Comparison of ENCODE assay signal across 8 mouse cellular contexts in the genomic region with DNA sequence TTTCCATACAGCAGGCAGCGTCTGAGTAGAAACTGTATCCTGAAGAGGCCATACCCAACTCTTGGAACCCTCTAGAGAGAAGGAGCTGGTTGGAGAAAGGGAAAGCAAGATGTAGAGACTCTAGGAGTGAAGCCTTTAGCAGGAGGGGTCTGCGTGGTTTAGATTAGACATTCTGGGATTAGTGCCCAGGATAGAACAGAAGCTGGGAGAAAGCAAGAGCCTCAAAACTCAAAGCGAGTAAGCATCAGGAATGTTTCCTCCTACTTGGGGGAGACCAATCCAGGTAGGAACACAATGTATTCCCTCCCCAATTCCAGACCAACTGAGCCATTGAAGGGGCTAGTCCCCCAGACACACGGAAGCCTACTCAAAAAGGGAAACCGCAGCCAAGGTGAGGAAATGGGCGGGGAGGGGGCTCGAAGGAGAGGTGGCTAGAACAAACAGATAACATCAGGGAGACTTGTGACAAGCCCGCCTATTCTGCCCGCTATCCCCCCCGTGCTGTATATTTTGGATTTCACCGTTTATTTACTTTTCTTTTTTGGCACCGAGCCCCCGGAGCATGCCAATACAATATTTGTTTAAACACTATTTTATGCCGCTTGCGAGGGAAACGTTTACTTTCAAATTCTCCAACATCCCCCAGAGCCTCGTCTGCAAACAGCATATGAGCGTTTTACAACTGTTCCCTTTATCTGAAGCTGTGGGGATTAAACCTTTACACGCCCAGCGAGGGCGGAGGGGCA. TPM values are rescaled to one million over a fixed set of nuclear protein-coding genes. Genes with fewer than 3 reads are reported as not detected.
DNase-seq lines count a peak whose midpoint lies in the region; ATAC-seq lines count a peak whose summit lies in the region.

No protein-coding gene starts in this region.

- H3K4me3 ChIP-seq in liver, embryonic 16.5 days (ENCODE audit: low read depth, low read length), result no peak overlapping the region

- no peak overlapping the region for H3K27ac ChIP-seq in liver, embryonic 16.5 days (ENCODE audit: low read length)

- 0 out of 2 replicates have a peak overlapping the region, but pooled peaks have one; percentile 11 for H3K4me2 ChIP-seq in liver, embryonic 16.5 days (ENCODE audit: low read depth, low read length)

- H3K9me3 ChIP-seq in liver, embryonic 16.5 days (replicated peaks; ENCODE audit: control insufficient read depth, low read length), result no peaks in the 10 kb centered on the region

- no peaks in the 10 kb centered on the region for H3K4me1 ChIP-seq in liver, embryonic 16.5 days (ENCODE audit: control insufficient read depth, low read depth, low read length)

- peak; percentile 26 for DNase-seq in embryo, embryonic 10.5 days (ENCODE audit: low spot score)
- DNase-seq in embryo, embryonic 10 days (ENCODE audit: low spot score), result no peak
- peak; percentile 40 for DNase-seq in urinary bladder, postnatal 14 days (ENCODE audit: low spot score)
- no peak for DNase-seq in urinary bladder, postnatal 10 days (ENCODE audit: low spot score)
- no peak for DNase-seq in cerebellum, postnatal 4 days (ENCODE audit: low spot score in 2 of 2)
- no peak for DNase-seq in right cerebral cortex, postnatal 10 days (ENCODE audit: low spot score in 2 of 2)
- DNase-seq in left cerebral cortex, postnatal 25 days (ENCODE audit: low spot score in 2 of 2), result no peak

- H3K36me3 ChIP-seq in liver, embryonic 16.5 days (ENCODE audit: control insufficient read depth, insufficient read depth), result no peaks in the 10 kb centered on the region

- 4% methylated on average over 21 of the region's 21 CpGs for WGBS in liver, embryonic 16.5 days (ENCODE audit: insufficient replicate concordance)

- ATAC-seq in liver, embryonic 16.5 days (ENCODE audit: low read depth), result no peak

- peaks cover 74% of the 10 kb centered on the region for H3K27me3 ChIP-seq in liver, embryonic 16.5 days (ENCODE audit: control insufficient read depth, insufficient read depth, low read depth, low read length)

- intact Hi-C loops in left cerebral cortex, postnatal 25 days (cut with DNase I), result loop anchor here (5.0 kb wide), 1 partner anchor 74 kb away; no protein-coding TSS in a partner anchor

- no peak overlapping the region for H3K9ac ChIP-seq in liver, embryonic 16.5 days (ENCODE audit: low read depth, low read length)

RNA-seq across cellular contexts. Expression of gene Gli2, which starts 2.1 kb away (rescaled TPM):
- polyA plus RNA-seq in liver, embryonic 16.5 days (2015; fragmentation: Nextera tagmentation; extraction: Ambion mirVana), result 0.20 and 0.54 TPM in 2 replicates
- total RNA-seq in left cerebral cortex, postnatal 25 days (2021), result 1 to 10 TPM; 2.7 to 3.4 TPM

Comparison
In these comparisons a context has a peak if more than half of its experiments do, and no peak if none do; other contexts are left out.
1. DNase-seq: peak in embryo, embryonic 10.5 days (single experiment) and urinary bladder, postnatal 14 days (single experiment); none in embryo, embryonic 10 days (single experiment), urinary bladder, postnatal 10 days (single experiment), cerebellum, postnatal 4 days (0 of 2), right cerebral cortex, postnatal 10 days (0 of 2) and left cerebral cortex, postnatal 25 days (0 of 2).